Mouse (Mus musculus) embryonic facial prominence, embryonic 14.5 days (tissue): ENCODE results near the gene 4931429L15Rik. TPM values are rescaled to one million over a fixed set of nuclear protein-coding genes. Genes with fewer than 3 reads are reported as not detected.

Source experiments
- ATAC-seq: fragments of 200-750 bp; cut with Nextera tagmentation; 2 replicates; pipeline ENCODE4 v1.8.0; 2017; ENCODE audit warnings: low read depth, moderate number of reproducible peaks, moderate TSS enrichment
- DNase-seq: peaks from one replicate; pipeline ENCODE4 v3.0.0-alpha.2; 2015; ENCODE audit warnings: low spot score
- H3K27ac ChIP-seq: fragments of 300-500 bp; sonication (generic); replicated peaks from 2 replicates; pipeline ENCODE4 v1.5.1; 2014; ENCODE audit warnings: low read depth, mild to moderate bottlenecking, low read length, moderate library complexity
- H3K27me3 ChIP-seq: fragments of 300-500 bp; sonication (generic); replicated peaks from 2 replicates; pipeline ENCODE4 v1.6.1; 2014; ENCODE audit warnings: low read length; ENCODE audit not compliant: control insufficient read depth, insufficient read depth
- H3K36me3 ChIP-seq: fragments of 300-500 bp; sonication (generic); 2 replicates; pipeline ENCODE4 v1.6.1; 2014; ENCODE audit warnings: low read length, mixed read lengths; ENCODE audit not compliant: control insufficient read depth, insufficient read depth
- H3K4me1 ChIP-seq: fragments of 300-500 bp; sonication (generic); 2 replicates; pipeline ENCODE4 v1.6.1; 2014; ENCODE audit warnings: antibody characterized with exemption, low read length; ENCODE audit not compliant: control insufficient read depth, insufficient read depth
- H3K4me2 ChIP-seq: fragments of 300-500 bp; sonication (generic); 2 replicates; pipeline ENCODE4 v1.6.1; 2014; ENCODE audit warnings: low read depth, mild to moderate bottlenecking, low read length, moderate library complexity, mixed read lengths
- H3K4me3 ChIP-seq: fragments of 300-500 bp; sonication (generic); 2 replicates; pipeline ENCODE4 v1.5.1; 2014; ENCODE audit warnings: low read depth, mild to moderate bottlenecking, low read length
- H3K9ac ChIP-seq: fragments of 300-500 bp; sonication (generic); 2 replicates; pipeline ENCODE4 v1.6.1; 2014; ENCODE audit warnings: low read depth, mild to moderate bottlenecking, low read length, moderate library complexity, mixed read lengths
- H3K9me3 ChIP-seq: fragments of 300-500 bp; sonication (generic); 2 replicates; pipeline ENCODE4 v1.6.1; 2016; ENCODE audit warnings: low read length; ENCODE audit not compliant: control insufficient read depth
- WGBS: fragments of 180-500 bp; shearing (Covaris S2); extraction: QIAGEN DNeasy Blood & Tissue Kit; methylation state at CpG from one replicate; pipeline ENCODE4 v1.1.7; 2014; 5-methylcytosine and 5-hydroxymethylcytosine counted together
- polyA plus RNA-seq: library from polyadenylated mRNA; unstranded; fragments of >200 nt; fragmentation: Nextera tagmentation; extraction: Ambion mirVana; gene quantifications from 2 replicates; pipeline ENCODE4 v1.2.1, GENCODE M21; 2014

Gene 4931429L15Rik
- polyA plus RNA-seq, 1 experiment from 2014 or later = not detected

GRCm38 (mm10) chr9:46316909-46317308, 2.9 kb downstream of the 4931429L15Rik start:
- no peaks in the 10 kb centered on the region for H3K4me1 ChIP-seq
- H3K9me3 ChIP-seq = no peaks in the 10 kb centered on the region
- no peak for DNase-seq
- WGBS = 60% methylated on average over 8 of the region's 8 CpGs
- no peak overlapping the region for H3K27ac ChIP-seq
- no peak overlapping the region for H3K4me2 ChIP-seq
- H3K36me3 ChIP-seq = no peaks in the 10 kb centered on the region
- H3K9ac ChIP-seq = no peak overlapping the region
- no peak overlapping the region for H3K4me3 ChIP-seq
- H3K27me3 ChIP-seq = no peaks in the 10 kb centered on the region
- ATAC-seq = no peak

DNA sequence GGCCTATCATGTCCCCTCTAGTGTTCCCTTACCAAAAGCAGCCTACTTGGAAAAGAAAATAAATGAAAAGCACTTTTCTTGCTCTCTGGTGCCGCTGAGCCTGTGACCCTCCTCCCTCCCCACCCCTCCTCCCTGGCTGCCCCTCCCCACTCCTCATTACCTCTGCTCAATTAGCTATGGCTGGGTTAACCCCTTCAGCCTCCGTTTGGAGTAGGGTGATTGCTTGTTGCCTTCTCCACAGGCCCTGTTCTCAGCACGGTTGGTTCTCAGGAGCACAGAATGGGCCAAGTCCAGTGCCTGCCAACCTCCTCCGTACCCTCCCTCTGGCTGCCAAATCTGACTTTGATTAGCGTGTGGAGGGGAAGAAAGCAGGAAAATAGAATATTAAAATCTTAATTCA, 3.4 kb downstream of the 4931429L15Rik start:
- Histone ChIP-seq H3K27ac (no peak overlapping the region), H3K4me3 (no peak overlapping the region), H3K9ac (no peak overlapping the region), H3K4me2 (no peak overlapping the region), H3K9me3 (no peaks in the 10 kb centered on the region), H3K4me1 (no peaks in the 10 kb centered on the region), H3K36me3 (no peaks in the 10 kb centered on the region), H3K27me3 (no peaks in the 10 kb centered on the region)
- no peak for ATAC-seq
- WGBS = 19% methylated on average over 5 of the region's 5 CpGs
- peak; percentile 36 for DNase-seq

DNA sequence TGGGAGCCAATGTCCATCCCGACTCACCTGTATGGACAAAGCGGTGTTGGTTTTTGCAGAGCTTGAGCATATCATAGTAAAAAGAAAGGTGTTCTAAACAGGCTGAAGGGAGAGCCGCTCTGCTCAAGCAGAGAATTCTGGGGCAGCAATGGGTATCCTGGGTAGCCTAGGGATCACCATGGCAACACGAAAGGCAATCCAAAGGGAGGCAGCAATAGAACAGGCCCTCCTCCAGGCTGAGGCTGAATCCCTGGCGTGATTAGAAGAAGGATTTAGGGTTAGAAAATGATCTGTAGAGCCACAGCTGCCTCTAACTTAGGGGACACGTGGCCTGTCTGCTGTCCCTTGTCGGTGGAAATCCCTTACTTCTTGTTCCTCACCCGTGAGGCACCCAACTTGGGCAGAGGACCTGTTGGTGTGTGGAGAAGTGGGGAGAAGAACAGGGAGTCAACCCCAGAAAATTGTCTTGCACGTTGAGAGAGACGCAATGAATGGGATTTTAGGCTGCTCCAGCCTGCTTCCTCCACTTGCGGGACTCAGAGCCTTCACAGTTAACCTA, 3.9 kb downstream of the 4931429L15Rik start:
- 41% methylated on average over 11 of the region's 11 CpGs for WGBS
- H3K4me2 ChIP-seq = no peak overlapping the region
- no peaks in the 10 kb centered on the region for H3K36me3 ChIP-seq
- H3K9me3 ChIP-seq = no peaks in the 10 kb centered on the region
- no peak overlapping the region for H3K9ac ChIP-seq
- DNase-seq (no peak), ATAC-seq (no peak)
- H3K4me3 ChIP-seq = no peak overlapping the region
- no peak overlapping the region for H3K27ac ChIP-seq
- no peaks in the 10 kb centered on the region for H3K4me1 ChIP-seq
- H3K27me3 ChIP-seq = no peaks in the 10 kb centered on the region

GRCm38 (mm10) chr9:46314921-46315320, 4.9 kb downstream of the 4931429L15Rik start:
- WGBS = 44% methylated on average over 2 of the region's 2 CpGs
- no peaks in the 10 kb centered on the region for H3K36me3 ChIP-seq
- H3K27ac ChIP-seq = no peak overlapping the region
- no peak for ATAC-seq
- no peak overlapping the region for H3K4me3 ChIP-seq
- no peak overlapping the region for H3K4me2 ChIP-seq
- no peaks in the 10 kb centered on the region for H3K4me1 ChIP-seq
- no peak overlapping the region for H3K9ac ChIP-seq
- H3K27me3 ChIP-seq = no peaks in the 10 kb centered on the region
- DNase-seq = no peak
- no peaks in the 10 kb centered on the region for H3K9me3 ChIP-seq

DNA sequence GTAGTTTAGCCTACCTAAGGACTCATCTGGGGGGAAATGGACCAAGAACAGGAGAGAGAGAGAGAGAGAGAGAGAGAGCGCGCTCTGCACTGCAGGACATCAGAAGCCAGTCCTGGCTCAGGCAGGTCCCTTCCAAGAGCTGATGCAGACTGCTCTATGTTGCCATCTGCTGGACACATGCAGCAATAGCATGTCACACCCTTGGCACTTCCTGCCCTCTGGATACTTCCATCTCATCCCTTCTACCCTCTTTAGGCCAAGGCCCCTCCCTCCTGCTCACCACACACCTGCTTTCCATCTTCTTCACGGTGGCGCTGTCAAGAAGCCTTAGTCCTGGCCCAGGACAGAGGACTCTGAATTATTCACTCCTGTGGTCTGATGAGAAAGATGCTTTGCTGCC, 5.3 kb downstream of the 4931429L15Rik start:
- 8% methylated on average over 4 of the region's 4 CpGs for WGBS
- no peaks in the 10 kb centered on the region for H3K27me3 ChIP-seq
- H3K4me1 ChIP-seq = no peaks in the 10 kb centered on the region
- H3K4me2 ChIP-seq = no peak overlapping the region
- ATAC-seq = 0 out of 2 replicates have a peak, but pooled peaks have one; percentile 48
- no peak overlapping the region for H3K27ac ChIP-seq
- H3K9me3 ChIP-seq = no peaks in the 10 kb centered on the region
- DNase-seq = peak; percentile 73
- H3K36me3 ChIP-seq = no peaks in the 10 kb centered on the region
- H3K9ac ChIP-seq = no peak overlapping the region
- H3K4me3 ChIP-seq = no peak overlapping the region

DNA sequence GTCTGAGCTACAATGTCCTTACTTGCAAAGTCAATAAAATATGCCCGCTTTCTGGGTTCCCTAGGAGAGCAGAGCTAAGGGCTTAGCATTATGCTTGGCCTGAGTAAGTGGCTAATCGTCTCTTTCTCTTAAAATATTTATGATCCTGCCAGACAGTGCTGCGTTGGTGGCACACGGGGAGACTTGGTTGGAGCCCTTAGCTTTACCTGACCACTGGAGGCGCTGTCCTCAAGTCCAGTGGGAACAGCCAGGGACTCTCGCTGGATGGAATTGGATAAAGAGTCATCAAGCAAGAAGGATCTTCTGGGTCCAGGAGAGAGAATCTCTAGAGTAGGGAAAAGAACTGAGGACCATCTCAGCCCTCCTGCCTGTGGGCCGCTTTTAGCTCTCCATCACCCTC, 10.7 kb downstream of the 4931429L15Rik start:
- H3K9ac ChIP-seq = no peak overlapping the region
- no peak for DNase-seq
- no peak overlapping the region for H3K27ac ChIP-seq
- no peaks in the 10 kb centered on the region for H3K36me3 ChIP-seq
- H3K4me3 ChIP-seq = no peak overlapping the region
- no peak overlapping the region for H3K4me2 ChIP-seq
- WGBS = 16% methylated on average over 7 of the region's 7 CpGs
- H3K4me1 ChIP-seq = 0 out of 2 replicates have a peak, but pooled peaks cover 4% of the 10 kb centered on the region
- H3K27me3 ChIP-seq = no peaks in the 10 kb centered on the region
- no peaks in the 10 kb centered on the region for H3K9me3 ChIP-seq
- ATAC-seq = no peak

DNA sequence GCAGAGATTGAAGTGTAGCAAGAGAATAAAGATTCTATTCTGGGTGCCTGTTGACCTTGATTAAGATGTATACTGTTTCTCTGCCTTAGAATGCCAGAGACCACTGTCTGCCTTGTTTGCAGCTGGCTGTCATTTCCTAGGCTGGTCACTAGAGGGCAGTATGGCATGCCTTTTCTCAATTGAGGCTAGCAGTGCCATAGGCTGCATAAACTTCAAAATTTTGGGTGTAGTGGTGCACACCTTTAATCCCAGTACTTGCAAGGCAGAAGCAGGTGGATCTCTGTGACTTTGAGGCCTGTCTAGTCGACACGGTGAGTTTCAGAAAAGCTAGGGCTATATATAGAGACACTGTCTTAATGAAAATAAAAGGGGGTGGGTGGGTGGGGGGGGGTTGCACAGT, 17.6 kb downstream of the 4931429L15Rik start:
- Histone ChIP-seq H3K4me3 (no peak overlapping the region), H3K9me3 (no peaks in the 10 kb centered on the region), H3K27ac (no peak overlapping the region), H3K36me3 (peaks cover 29% of the 10 kb centered on the region), H3K4me2 (no peak overlapping the region), H3K4me1 (no peaks in the 10 kb centered on the region), H3K27me3 (no peaks in the 10 kb centered on the region), H3K9ac (no peak overlapping the region)
- WGBS = 14% methylated on average over 2 of the region's 2 CpGs
- DNase-seq (peak; percentile 60), ATAC-seq (peak; percentile 55; the same call in 1 of the 2 replicates)

- Histone ChIP-seq H3K27ac (no peak overlapping the region), H3K4me1 (no peaks in the 10 kb centered on the region), H3K4me2 (no peak overlapping the region), H3K36me3 (peaks cover 61% of the 10 kb centered on the region), H3K4me3 (no peak overlapping the region), H3K9ac (no peak overlapping the region), H3K9me3 (no peaks in the 10 kb centered on the region), H3K27me3 (no peaks in the 10 kb centered on the region)
- WGBS = 79% methylated on average over 4 of the region's 4 CpGs
- ATAC-seq (no peak), DNase-seq (no peak)
Measured at GRCm38 (mm10) chr9:46298381-46298780, 21.4 kb downstream of the 4931429L15Rik start.
